Mouse (Mus musculus) neural tube, embryonic 10.5 days (tissue): ENCODE data around the gene Gm37240.

ENCODE experiments used
- DNase-seq: peaks from one replicate; pipeline ENCODE4 v3.0.0-alpha.2; 2017; ENCODE audit warnings: low spot score; ENCODE audit errors: extremely low spot score

Gene Gm37240

GRCm38 (mm10) chr3:84854440-84854839, 1032.9 kb downstream of the Gm37240 start:
- DNase-seq: no peak

- DNase-seq: no peak
Measured at GRCm38 (mm10) chr3:84852877-84853276, 1034.4 kb downstream of the Gm37240 start.

DNA sequence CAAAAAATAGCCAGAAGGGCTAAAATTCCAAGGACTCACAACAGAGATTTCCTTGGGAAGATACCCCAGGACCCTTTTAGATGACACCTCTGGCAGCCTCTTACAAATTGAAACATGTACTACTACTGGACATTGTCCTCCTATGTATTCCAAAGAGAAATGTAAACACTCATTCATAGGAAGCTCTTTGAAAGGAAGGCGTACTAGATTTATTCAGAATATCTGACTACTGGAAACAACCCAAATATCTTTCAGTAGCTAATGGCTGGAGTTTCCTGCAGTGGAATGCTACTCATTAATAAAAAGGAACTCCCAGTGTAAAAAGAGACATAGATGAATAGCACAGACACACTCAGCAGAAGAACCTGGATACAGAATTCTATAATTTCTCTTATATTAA, 1035.5 kb downstream of the Gm37240 start:
- no peak for DNase-seq

DNA sequence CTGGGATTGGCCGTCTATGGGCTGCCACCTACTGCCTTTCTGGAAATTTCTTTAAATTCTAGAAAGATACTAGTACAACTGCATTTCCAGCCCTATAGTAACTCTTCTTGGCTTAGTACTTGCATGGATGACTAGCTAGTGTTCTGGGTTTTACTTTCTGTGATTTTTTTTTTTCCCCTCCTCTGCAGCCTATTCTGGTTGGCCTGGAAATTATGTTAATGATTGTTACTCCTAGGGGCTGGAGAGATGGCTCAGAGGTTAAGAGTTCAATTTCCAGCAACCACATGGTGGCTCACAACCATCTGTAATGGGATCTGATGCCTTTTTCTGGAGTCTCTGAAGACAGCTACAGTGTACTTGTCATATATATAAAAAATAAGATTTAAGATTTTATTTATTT, 1036.9 kb downstream of the Gm37240 start:
- no peak for DNase-seq

DNA sequence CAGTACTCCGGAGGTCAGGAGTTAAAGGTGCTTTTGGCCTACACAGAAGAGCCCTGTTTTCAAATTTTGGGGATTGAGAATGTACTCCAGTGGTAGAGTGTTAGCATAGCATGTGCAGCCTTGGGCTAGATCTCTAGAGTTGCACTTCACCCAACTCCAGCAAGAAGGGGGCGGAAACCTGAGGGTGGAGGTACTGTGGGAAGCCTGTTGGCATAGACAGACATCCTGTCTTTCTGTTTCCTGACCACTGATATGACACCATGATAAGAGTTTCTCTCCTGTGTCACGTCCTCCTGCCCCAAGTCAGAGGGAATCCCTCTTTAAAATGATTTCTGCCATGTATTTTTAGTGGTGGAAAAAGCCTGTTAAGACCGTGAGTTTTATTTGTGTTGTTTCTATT, 1038.5 kb downstream of the Gm37240 start:
- DNase-seq: no peak

GRCm38 (mm10) chr3:84843594-84843993, 1043.7 kb downstream of the Gm37240 start:
- DNase-seq: no peak

GRCm38 (mm10) chr3:84842793-84843192, 1044.5 kb downstream of the Gm37240 start:
- DNase-seq: no peak

DNA sequence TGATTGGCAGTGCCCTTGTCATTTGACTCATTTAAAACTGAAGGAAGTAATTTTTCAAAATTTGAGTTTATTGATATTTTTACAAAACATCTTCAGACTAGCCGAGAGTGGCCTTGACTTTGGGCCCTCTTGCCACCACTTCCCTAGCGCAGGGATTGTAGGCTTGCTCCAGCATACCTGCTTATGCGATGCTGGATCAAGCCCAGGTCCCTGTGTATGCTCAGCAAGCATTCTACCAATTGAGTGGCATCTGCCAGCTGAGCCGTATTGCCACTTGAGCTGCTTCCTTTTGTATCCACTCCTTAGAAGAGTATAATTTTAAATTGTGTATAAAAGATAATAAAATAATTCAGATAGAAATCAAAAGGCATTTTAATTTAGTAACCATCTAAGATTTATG, 1046.0 kb downstream of the Gm37240 start:
- DNase-seq: no peak

DNA sequence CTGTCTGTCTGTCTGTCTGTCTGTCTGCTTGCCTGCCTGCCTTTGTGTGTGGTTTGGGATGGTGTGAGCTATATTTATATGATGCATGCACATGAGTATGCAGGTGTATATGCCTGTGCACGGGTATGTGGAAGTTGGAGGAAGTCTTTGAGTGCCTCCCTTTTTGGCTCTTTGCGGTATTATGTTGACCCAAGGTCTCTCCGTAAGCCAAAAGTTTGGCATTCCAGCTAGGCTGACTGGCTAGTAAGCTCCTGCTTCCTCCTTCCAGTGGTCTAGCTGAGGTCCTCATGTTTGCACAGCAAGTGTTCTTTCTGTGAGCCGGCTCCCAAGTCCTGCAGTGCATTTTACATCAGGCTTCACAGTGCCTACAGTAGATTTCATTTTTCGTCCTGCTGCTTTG, 1047.8 kb downstream of the Gm37240 start:
- DNase-seq: no peak

- DNase-seq: no peak
Measured at GRCm38 (mm10) chr3:84837984-84838383, 1049.3 kb downstream of the Gm37240 start.

DNA sequence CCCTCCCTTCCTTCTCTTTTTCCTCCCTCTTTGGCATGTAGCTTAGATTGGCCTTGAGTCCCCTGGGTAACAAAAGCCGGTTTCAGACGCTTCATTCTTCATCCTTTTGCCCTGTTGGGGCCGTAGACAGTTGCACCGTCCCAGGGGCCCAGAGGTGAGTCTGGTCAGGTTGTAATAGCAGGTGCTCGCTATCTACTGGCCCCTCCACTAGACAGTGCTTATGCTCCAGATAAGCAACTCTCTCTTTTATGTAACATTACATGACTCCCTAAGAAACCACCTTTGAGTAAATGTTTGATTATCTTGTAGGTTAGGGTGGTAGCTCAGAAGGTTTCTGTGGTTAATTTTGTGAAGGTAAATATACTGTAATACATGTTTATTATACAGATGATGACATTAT, 1051.3 kb downstream of the Gm37240 start:
- no peak for DNase-seq

DNA sequence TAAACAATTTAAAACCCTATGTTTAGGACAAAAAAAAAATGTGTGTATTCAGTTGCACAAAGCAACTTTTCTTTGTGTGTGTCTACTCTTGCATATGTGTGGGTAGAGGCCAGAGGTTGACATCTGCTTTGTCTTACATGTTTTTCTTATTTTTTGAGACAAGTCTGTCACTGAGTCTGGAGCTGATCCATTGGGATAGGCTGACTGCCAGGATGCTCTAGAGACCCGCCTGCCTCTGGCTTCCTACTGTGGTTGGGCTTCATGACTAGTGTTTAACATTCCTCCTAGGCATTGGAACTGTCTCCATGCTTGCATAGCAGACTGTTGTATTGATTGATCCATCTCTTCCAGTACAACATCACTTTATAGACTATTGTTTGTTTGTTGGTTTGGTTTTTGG, 1058.0 kb downstream of the Gm37240 start:
- no peak for DNase-seq

DNA sequence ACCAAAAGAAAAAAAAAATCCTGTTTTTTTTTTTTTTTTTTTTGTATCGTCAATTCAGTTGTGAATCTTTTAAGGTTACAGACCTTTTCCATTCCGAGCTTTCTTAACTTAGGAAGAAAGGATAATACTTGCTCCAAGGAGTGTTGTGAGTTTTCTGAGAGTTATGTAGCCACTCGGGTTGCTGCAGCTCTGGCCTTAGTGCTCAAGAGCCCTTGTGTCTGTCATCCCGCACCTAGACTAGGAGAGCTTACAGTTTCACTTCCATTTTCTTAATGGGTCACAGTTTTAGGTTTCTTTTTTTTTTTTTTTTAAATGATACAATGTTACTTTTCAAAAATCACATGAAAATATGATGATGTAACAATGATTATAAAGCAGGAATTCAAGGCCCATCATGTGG, 1059.7 kb downstream of the Gm37240 start:
- no peak for DNase-seq

DNA sequence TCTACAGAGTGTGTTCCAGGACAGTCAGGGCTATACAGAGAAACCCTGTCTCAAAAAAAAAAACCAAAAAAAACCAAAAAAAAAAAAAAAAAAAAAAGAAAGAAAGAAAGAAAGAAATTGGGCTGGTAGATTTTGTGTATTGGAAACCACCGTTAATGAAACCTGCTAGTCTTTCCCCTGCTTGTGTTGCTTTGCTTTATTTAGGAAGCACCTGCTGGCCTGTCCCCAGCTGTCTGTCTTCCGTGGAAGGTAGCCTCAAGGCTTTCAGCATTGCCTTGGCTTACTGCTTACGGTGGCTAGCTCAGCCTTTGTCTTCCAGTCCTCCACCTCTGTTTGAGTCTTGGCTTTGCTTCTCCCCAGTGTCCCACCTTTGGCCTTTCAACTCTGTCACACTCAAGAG, 1060.4 kb downstream of the Gm37240 start:
- no peak for DNase-seq

GRCm38 (mm10) chr3:84826405-84826804, 1060.9 kb downstream of the Gm37240 start:
- DNase-seq: no peak

GRCm38 (mm10) chr3:84825990-84826389, 1061.3 kb downstream of the Gm37240 start:
- DNase-seq: no peak

- DNase-seq: no peak
Measured at GRCm38 (mm10) chr3:84820654-84821201, 1066.6 kb downstream of the Gm37240 start.

GRCm38 (mm10) chr3:84816951-84817350, 1070.4 kb downstream of the Gm37240 start:
- DNase-seq: no peak

- DNase-seq: peak; percentile 46
Measured at GRCm38 (mm10) chr3:84815461-84815860, 1071.9 kb downstream of the Gm37240 start.

GRCm38 (mm10) chr3:84814762-84815381, 1072.4 kb downstream of the Gm37240 start, which contains the start of gene Fbxw7:
TSS of gene Fbxw7 (plus strand) at chr3:84815268.
- no peak for DNase-seq

DNA sequence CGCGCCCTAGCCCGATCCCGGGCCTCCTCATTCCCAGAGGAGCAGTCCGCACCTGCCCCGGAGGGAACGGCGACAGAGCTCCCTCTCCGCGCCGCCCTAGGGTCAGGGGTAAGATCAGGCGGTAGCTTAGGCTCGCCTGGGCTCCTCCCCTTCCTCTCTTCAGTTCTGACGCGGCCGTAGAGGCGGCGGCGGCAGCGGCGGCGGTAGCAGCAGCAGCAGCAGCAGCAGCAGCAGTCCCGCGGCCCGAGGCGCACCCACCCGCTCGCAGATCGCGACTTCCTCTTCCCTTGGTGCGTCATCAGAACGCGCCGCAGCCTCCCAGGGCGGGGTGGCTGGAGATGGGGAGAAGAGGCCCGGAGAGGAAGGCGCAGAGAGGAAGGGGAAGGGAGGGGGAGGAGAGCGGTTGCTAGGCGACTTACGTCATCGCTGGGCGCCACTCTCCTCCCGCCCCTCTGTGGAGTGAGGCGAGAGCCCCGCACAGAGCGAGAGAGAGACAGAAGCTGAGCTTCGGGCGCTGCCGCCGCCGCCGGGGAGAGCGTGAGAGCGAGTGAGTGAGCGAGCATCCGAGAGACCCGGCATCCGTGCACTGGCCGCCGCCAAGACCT, 1073.1 kb downstream of the Gm37240 start:
- DNase-seq: peak; percentile 100

- no peak for DNase-seq
Measured at GRCm38 (mm10) chr3:84813436-84814156, 1073.7 kb downstream of the Gm37240 start.
